Mouse (Mus musculus): ENCODE measurements around the gene Mrpl43. TPM values are rescaled to one million over a fixed set of nuclear protein-coding genes. Genes with fewer than 3 reads are reported as not detected.
"Not testable (repeated sequence)": the region's sequence is repeated elsewhere in the genome, so short reads cannot be mapped to it uniquely, and the experiment has no call there.

Mrpl43 gene
- polyA plus RNA-seq, 1 experiment from 2014 or later: 85.4 TPM

DNA sequence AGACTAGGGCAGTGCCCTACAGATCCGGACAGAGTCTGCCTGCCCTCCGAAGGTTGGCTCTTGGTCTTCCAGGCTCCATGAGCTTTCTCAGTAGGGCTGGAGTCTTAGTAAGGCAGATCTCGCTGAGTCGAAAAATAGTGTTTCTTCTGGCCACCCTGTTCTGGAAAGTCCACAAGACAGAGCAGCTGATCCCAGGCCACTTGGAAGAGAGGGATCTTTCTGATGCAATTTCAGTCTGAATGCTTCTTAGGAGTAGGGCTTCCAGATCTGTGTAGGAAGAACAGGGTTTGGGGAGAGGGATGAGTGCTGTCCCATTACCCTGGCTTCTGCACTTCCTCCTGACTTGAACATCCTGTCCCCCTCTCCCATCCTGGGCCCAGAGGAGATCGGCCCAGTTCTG is 39.4 kb upstream of the Mrpl43 start, which contains the start of gene Pdzd7:
Gene Pdzd7, minus strand, starts transcription at position 67 of the 400 bp plus-strand sequence.
- DNase-seq (ENCODE audit: low spot score) (no peak), ATAC-seq (ENCODE audit: low FRiP score) (no peak)
- peak within 1 kb of the TSS; percentile 50 for H3K4me3 ChIP-seq (replicated peaks; ENCODE audit: low read length)
- peak within 1 kb of the TSS; percentile 72 for H3K9ac ChIP-seq
- 85% methylated on average over 5 of the region's 5 CpGs for WGBS
- H3K27ac ChIP-seq: peak within 1 kb of the TSS; percentile 94
- H3K9me3 ChIP-seq (ENCODE audit: control insufficient read depth, low read length): no peaks in the 10 kb centered on the region
- peak within 1 kb of the TSS; percentile 76 for H3K4me2 ChIP-seq (replicated peaks)
- H3K36me3 ChIP-seq (replicated peaks; ENCODE audit: control insufficient read depth, insufficient read depth): peaks cover 14% of the 10 kb centered on the region
- peaks cover 29% of the 10 kb centered on the region for H3K4me1 ChIP-seq (replicated peaks; ENCODE audit: control insufficient read depth, insufficient read depth, low read length)
- H3K27me3 ChIP-seq (ENCODE audit: control insufficient read depth, insufficient read depth, low read length): peaks cover 10% of the 10 kb centered on the region; the same call in 1 of the 2 replicates

GRCm38 (mm10) chr19:45045236-45045635 is 39.0 kb upstream of the Mrpl43 start:
- Histone ChIP-seq H3K27me3 (ENCODE audit: control insufficient read depth, insufficient read depth, low read length) (peaks cover 10% of the 10 kb centered on the region; the same call in 1 of the 2 replicates), H3K36me3 (replicated peaks; ENCODE audit: control insufficient read depth, insufficient read depth) (0 out of 2 replicates have a peak, but pooled peaks cover 11% of the 10 kb centered on the region), H3K4me1 (replicated peaks; ENCODE audit: control insufficient read depth, insufficient read depth, low read length) (peaks cover 29% of the 10 kb centered on the region), H3K4me2 (replicated peaks) (no peak overlapping the region), H3K4me3 (replicated peaks; ENCODE audit: low read length) (no peak overlapping the region), H3K9me3 (ENCODE audit: control insufficient read depth, low read length) (no peaks in the 10 kb centered on the region), H3K27ac (no peak overlapping the region), H3K9ac (no peak overlapping the region)
- ATAC-seq (ENCODE audit: low FRiP score): no peak
- no peak for DNase-seq (ENCODE audit: low spot score)
- 57% methylated on average over 15 of the region's 15 CpGs for WGBS

DNA sequence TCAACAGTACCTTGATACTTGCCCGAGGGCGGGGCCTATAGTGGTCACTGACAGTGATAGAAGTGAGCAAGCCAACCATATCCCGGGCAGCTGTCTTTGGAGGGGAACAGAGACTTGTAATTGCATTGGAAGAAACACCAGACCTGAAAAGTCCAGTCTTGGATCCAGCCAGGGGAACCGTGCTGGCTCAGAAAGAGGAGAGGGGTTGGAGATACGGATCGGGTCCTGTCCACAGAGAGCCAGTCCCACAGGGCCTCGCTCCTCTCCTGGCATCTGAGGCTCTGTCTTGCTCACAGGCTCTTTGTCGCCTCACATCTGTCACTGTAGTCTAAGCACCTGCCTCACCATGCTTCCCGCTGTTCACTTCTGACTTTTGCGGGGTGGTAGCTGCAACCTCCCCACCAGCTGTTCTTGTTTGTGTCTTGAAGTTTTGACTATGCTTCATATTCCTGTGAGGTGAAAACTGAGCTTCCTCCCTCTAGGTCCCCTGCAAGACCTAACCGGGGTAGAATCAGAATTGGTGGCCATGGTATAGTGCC is 38.2 kb upstream of the Mrpl43 start:
- 62% methylated on average over 11 of the region's 11 CpGs for WGBS
- no peak for ATAC-seq (ENCODE audit: low FRiP score)
- no peak overlapping the region for H3K4me3 ChIP-seq (replicated peaks; ENCODE audit: low read length)

GRCm38 (mm10) chr19:45040214-45040613 is 34.0 kb upstream of the Mrpl43 start:
- H3K9ac ChIP-seq: no peak overlapping the region
- no peaks in the 10 kb centered on the region for H3K36me3 ChIP-seq (replicated peaks; ENCODE audit: control insufficient read depth, insufficient read depth)
- no peaks in the 10 kb centered on the region for H3K4me1 ChIP-seq (replicated peaks; ENCODE audit: control insufficient read depth, insufficient read depth, low read length)
- H3K4me2 ChIP-seq (replicated peaks): no peak overlapping the region
- ATAC-seq (ENCODE audit: low FRiP score): no peak
- H3K27ac ChIP-seq: no peak overlapping the region
- no peak for DNase-seq (ENCODE audit: low spot score)
- H3K27me3 ChIP-seq (ENCODE audit: control insufficient read depth, insufficient read depth, low read length): peaks cover 8% of the 10 kb centered on the region
- no peaks in the 10 kb centered on the region for H3K9me3 ChIP-seq (ENCODE audit: control insufficient read depth, low read length)
- WGBS: 47% methylated on average over 13 of the region's 13 CpGs
- H3K4me3 ChIP-seq (replicated peaks; ENCODE audit: low read length): no peak overlapping the region

More for the DNA sequence above, 38.2 kb upstream of the Mrpl43 start:
- H3K4me2 ChIP-seq (replicated peaks): no peak overlapping the region
- H3K9ac ChIP-seq: no peak overlapping the region
- no peaks in the 10 kb centered on the region for H3K9me3 ChIP-seq (ENCODE audit: control insufficient read depth, low read length)
- H3K27me3 ChIP-seq (ENCODE audit: control insufficient read depth, insufficient read depth, low read length): peaks cover 14% of the 10 kb centered on the region
- H3K36me3 ChIP-seq (replicated peaks; ENCODE audit: control insufficient read depth, insufficient read depth): 0 out of 2 replicates have a peak, but pooled peaks cover 4% of the 10 kb centered on the region
- H3K4me1 ChIP-seq (replicated peaks; ENCODE audit: control insufficient read depth, insufficient read depth, low read length): peaks cover 25% of the 10 kb centered on the region
- no peak overlapping the region for H3K27ac ChIP-seq
- DNase-seq (ENCODE audit: low spot score): no peak

DNA sequence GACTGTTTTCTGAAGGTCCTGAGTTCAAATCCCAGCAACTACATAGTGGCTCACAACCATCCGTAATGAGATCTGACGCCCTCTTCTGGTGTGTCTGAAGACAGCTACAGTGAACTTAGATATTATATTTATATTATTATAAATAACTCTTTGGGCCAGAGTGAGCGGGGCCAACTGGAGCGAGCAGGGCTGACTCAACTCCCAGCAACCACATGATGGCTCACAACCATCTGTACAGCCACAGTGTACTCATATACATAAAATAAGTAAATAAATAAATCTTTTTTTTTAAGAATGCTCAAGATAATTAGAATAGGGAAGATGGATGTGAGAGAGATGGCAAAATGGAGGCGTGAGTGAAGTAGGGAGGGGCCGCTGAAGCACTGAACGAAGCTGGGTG is 32.0 kb upstream of the Mrpl43 start:
- H3K4me2 ChIP-seq (replicated peaks); H3K4me3 ChIP-seq (replicated peaks; ENCODE audit: low read length); H3K27ac ChIP-seq; H3K9me3 ChIP-seq (ENCODE audit: control insufficient read depth, low read length); H3K36me3 ChIP-seq (replicated peaks; ENCODE audit: control insufficient read depth, insufficient read depth); ATAC-seq (ENCODE audit: low FRiP score); H3K27me3 ChIP-seq (ENCODE audit: control insufficient read depth, insufficient read depth, low read length); DNase-seq (ENCODE audit: low spot score); H3K9ac ChIP-seq; H3K4me1 ChIP-seq (replicated peaks; ENCODE audit: control insufficient read depth, insufficient read depth, low read length): not testable (repeated sequence)
- 90% methylated on average over 7 of the region's 7 CpGs for WGBS

GRCm38 (mm10) chr19:45036867-45037266 is 30.6 kb upstream of the Mrpl43 start:
- H3K9ac ChIP-seq: no peak overlapping the region
- peaks cover 5% of the 10 kb centered on the region; the same call in 1 of the 2 replicates for H3K27me3 ChIP-seq (ENCODE audit: control insufficient read depth, insufficient read depth, low read length)
- no peaks in the 10 kb centered on the region for H3K4me1 ChIP-seq (replicated peaks; ENCODE audit: control insufficient read depth, insufficient read depth, low read length)
- 36% methylated on average over 16 of the region's 16 CpGs for WGBS
- DNase-seq (ENCODE audit: low spot score) (no peak), ATAC-seq (ENCODE audit: low FRiP score) (no peak)
- no peak overlapping the region for H3K4me2 ChIP-seq (replicated peaks)
- H3K36me3 ChIP-seq (replicated peaks; ENCODE audit: control insufficient read depth, insufficient read depth): no peaks in the 10 kb centered on the region
- H3K9me3 ChIP-seq (ENCODE audit: control insufficient read depth, low read length): no peaks in the 10 kb centered on the region
- H3K27ac ChIP-seq: no peak overlapping the region
- H3K4me3 ChIP-seq (replicated peaks; ENCODE audit: low read length): no peak overlapping the region

DNA sequence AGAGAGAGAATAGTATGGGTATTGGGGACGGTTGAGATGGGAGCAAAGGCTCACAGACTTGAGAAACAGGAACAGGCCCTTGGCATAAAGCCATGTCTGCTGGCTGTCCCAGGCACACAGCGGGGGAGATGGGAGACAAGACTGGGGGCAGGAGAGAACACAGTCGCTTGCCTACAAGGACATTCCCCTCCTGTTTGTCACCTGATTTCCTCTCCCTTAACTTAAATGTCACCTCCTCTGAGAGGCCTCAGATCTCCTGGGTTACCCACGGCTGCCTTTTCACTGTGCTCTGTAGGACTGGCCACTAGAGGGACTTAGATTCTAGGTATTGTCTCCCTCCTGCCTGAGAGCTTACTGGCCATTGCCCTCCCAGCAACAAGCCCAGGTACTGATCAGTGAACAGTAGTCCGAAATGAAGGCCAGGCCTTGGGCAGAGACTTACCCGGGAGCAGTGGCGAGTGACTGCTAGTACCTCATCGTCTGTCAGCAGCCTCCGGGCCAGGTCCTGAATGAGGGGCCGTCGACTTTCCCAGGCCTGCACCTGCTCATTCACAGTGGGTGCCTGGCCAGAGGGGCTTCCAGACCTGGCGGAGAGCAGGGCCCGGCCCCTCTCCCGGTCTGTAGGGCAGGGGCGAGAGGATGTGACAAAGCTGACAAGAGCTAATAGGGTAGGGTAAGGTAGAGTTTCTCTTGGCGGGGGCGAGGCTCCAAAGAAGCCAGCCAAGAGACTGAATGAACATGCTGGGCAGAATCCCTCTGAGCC is 26.5 kb upstream of the Mrpl43 start:
- Histone ChIP-seq H3K4me2 (replicated peaks) (no peak overlapping the region), H3K27ac (no peak overlapping the region), H3K4me3 (replicated peaks; ENCODE audit: low read length) (no peak overlapping the region), H3K4me1 (replicated peaks; ENCODE audit: control insufficient read depth, insufficient read depth, low read length) (no peaks in the 10 kb centered on the region), H3K36me3 (replicated peaks; ENCODE audit: control insufficient read depth, insufficient read depth) (peaks cover 9% of the 10 kb centered on the region), H3K27me3 (ENCODE audit: control insufficient read depth, insufficient read depth, low read length) (no peaks in the 10 kb centered on the region), H3K9ac (no peak overlapping the region), H3K9me3 (ENCODE audit: control insufficient read depth, low read length) (no peaks in the 10 kb centered on the region)
- WGBS: 48% methylated on average over 17 of the region's 17 CpGs
- DNase-seq (ENCODE audit: low spot score) (no peak), ATAC-seq (ENCODE audit: low FRiP score) (no peak)

GRCm38 (mm10) chr19:45031780-45032179 is 25.5 kb upstream of the Mrpl43 start:
- Histone ChIP-seq H3K27me3 (ENCODE audit: control insufficient read depth, insufficient read depth, low read length) (no peaks in the 10 kb centered on the region), H3K36me3 (replicated peaks; ENCODE audit: control insufficient read depth, insufficient read depth) (peaks cover 18% of the 10 kb centered on the region), H3K27ac (no peak overlapping the region), H3K9ac (no peak overlapping the region), H3K4me3 (replicated peaks; ENCODE audit: low read length) (no peak overlapping the region), H3K9me3 (ENCODE audit: control insufficient read depth, low read length) (no peaks in the 10 kb centered on the region), H3K4me2 (replicated peaks) (no peak overlapping the region), H3K4me1 (replicated peaks; ENCODE audit: control insufficient read depth, insufficient read depth, low read length) (no peaks in the 10 kb centered on the region)
- WGBS: 22% methylated on average over 4 of the region's 4 CpGs
- DNase-seq (ENCODE audit: low spot score): peak; percentile 85
- peak; percentile 56 for ATAC-seq (ENCODE audit: low FRiP score)

GRCm38 (mm10) chr19:45030746-45031693 is 24.8 kb upstream of the Mrpl43 start:
- H3K27ac ChIP-seq: no peak overlapping the region
- H3K9me3 ChIP-seq (ENCODE audit: control insufficient read depth, low read length): no peaks in the 10 kb centered on the region
- H3K4me1 ChIP-seq (replicated peaks; ENCODE audit: control insufficient read depth, insufficient read depth, low read length): no peaks in the 10 kb centered on the region
- no peaks in the 10 kb centered on the region for H3K27me3 ChIP-seq (ENCODE audit: control insufficient read depth, insufficient read depth, low read length)
- H3K9ac ChIP-seq: no peak overlapping the region
- peak; percentile 89 for DNase-seq (ENCODE audit: low spot score)
- peaks cover 26% of the 10 kb centered on the region for H3K36me3 ChIP-seq (replicated peaks; ENCODE audit: control insufficient read depth, insufficient read depth)
- ATAC-seq (ENCODE audit: low FRiP score): peak; percentile 29; the same call in 1 of the 2 replicates
- H3K4me2 ChIP-seq (replicated peaks): peak overlapping the region; percentile 27
- H3K4me3 ChIP-seq (replicated peaks; ENCODE audit: low read length): no peak overlapping the region
- 39% methylated on average over 20 of the region's 20 CpGs for WGBS

Measured in hindbrain, embryonic 14.5 days (tissue).